Mouse (Mus musculus) cerebellum, adult 11-12 months (tissue): Measurements from ENCODE around the gene Gjb3.

Experiments
- DNase-seq: peaks from one replicate; pipeline ENCODE4 v3.0.0; 2022

The Gjb3 gene

DNA sequence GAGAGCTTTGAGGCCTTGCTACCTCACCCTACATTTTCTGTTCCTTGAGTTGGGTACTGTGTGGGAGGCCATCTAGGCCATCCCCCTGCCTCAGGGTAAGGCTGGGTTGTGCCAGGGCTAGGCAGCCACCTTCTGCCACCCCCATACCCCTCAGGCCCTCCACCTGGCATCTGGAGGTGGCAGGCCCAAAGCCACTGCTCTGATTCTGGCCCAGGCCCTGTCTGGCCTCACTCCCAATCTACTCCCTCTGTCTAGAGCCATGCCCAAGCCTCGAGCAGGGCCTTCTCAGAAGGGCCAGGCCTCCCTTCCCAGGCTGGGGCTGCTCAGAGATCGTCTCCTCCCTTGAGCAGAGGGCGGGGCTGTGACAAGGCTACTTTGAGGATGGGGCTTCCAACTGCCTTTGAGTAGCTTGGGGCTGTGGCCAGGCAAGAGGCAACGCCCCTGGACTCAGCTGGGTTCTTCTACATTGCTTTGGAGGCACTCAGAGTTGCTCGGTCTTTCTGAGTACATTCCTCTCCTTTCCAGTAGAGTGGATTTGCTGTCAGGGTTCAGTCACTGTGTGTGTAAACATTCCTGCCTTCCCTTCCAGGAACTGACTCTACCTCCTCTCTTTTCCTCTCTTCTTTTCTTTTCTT, 4.3 kb upstream of the Gjb3 start:
- no peak for DNase-seq

DNA sequence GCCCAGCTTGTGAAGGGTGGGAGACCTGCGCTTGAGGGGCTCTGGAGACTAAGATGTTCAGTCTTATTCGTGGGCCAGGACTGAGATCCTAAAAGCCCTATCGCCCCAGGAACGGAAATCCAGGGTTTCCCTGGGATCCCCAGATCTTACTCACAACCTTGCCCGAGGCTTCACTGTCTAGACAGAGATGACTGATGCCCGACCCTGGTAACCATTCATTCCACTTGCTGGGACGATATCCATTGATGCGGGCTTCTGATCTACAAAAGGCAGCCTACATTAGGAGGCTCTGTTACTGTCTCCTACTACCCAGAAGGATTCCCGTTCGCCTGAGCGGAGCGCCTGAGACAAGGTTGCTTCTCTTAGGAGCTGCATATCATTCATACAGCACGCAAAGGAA, 527 bp upstream of the Gjb3 start:
- DNase-seq = no peak

DNA sequence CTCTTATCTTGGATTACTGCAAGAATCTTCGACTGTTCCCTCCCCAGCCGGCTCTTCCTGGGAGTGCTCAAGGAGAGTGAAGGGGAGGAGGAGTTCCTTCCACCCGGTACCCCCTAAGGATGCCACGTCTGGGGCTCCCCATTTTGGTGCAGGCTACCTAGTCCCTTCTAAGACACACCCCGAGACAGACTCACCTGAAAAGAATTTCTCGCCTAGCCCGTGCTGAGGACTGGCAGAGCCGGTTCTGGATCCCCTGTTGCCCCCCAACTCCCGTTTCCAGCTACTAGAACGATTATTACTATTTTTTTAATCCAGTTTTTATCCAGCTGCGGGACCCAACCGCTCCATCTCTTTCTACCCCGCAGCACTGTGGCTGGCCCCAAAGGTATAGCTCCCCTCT, 893 bp downstream of the Gjb3 start:
- no peak for DNase-seq

DNA sequence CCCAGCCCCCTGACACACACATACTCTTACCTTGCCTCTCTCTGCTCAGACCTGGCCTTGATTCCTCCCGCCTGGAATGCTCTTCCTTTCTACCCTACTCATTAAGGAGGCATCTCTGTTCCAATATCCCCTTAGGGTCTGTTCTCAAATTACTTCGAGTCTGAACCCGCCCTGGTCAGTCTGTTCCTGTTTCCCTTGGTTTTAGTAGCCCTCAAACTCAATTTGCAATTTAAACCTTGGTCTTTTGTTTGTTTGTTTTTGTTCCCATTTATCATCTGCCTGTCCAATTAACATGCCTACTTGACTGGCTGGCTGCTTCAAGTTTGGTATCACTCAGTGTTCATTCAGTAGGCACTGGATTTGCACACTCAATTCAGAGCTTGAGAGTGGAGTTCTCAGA, 1.6 kb downstream of the Gjb3 start:
- no peak for DNase-seq

DNA sequence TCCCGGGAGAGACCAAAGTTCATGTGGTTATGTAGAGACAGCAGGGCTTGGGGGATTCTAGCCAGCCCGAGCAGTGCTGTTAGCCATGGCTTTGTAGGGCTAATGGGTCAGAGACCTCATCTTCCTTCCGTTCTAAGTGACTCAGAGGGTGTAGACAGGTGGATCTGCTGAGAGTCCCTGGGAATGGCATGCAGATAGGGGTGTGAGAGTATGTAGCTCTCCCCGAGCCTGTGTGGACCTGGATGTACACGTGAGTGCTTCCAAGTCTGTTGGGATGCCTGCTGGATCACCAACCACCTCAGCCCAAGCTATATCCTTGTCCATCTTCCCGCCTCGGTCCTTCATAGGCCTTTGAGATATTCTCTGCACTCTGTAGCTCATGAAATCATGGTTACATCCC, 2.3 kb downstream of the Gjb3 start:
- DNase-seq = no peak

DNA sequence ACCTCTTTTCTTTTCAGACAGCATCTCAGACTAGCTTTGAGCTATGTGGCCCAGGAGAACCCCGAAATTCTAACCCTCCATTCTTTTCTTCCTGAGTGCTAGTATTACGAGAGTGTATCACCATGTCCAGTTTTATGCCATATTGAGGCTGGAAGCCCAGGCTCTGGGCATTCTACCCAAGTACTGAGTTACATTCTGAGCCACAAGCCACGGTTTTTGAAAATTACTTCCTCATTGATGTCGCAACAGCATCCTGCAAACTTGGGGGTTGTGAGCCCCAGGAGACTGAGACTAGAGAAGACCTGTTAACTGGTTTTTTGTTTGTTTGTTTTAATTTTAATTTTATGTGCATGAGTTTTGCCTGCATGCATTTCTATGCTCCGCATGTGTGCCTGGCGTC, 2.9 kb downstream of the Gjb3 start:
- DNase-seq = no peak

DNA sequence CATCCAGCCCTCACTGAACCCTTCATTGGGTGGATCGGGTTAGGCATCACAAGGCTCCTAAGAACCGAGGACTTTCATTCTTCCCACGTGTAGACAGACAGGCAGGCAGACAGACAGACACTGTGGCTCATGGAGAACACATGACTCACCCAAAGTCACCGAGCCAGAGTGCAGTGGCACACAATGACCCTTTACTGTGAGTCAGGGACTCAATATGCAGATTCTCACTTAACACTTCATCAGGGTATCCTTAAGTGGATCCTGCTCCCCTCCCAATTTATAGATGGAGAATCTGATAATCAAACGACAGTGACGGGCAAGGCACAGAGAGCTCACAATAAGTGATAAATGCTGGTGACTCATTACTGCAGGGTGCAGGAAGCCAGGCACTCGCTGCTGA, 3.4 kb downstream of the Gjb3 start:
- DNase-seq = no peak

DNA sequence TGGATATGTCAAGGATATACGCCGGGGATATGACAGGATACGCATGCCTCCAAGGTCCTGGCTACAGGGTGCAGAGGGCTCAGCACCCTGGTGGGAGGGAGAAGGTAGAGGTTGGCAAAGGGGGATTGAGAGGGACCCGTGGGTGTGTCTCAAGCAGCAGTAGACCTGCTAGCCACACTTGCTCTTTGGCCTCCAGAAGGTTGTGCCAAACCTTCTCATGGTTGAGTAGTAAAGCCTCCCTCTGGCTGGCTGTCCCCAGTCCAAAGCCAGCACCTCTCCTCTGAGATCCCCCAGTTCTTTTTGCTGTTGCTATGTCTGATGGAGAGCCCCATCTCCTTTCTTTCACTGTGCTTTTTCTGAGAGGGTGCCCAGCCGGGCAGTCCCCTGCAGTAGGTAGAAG, 5.4 kb downstream of the Gjb3 start:
- DNase-seq = no peak

DNA sequence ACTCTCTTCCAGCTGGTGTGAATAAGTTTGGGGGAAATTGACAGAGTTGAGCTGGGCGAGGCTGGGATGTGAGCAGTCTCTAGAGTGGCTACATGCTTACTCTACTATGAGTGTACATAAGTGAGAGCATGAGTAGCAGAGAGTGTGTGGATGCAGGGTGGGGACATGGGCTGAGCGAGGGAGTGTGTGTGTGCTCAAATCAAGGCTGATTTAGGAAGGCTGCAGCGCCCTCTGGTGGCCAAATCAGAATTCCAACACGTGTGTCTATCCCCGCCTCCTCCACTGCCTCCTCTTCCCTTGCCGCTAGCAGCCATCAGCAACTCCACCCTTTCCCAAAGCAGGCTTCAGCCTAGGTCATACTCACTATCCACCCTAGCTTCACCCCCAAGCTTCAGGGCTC, 5.9 kb downstream of the Gjb3 start:
- DNase-seq = peak; percentile 34

DNA sequence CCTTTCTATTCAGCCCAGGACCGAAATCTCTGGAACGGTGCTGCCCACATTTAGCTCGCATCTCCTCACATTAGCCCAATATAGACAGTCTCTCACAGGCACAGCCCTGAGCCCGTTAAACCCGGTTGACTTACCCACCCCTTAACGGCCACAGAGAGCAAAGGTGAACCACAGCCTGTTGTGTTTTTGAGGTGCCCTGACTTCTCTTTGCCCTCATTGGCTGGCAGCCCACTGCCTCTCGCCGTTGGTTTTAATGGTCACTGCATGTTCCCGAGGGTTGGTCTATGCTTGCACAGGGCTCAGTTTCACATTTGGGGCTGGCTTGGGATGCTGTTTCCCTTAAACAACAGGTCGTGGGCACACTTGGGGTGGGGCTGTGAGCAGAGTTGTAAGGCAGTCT, 6.3 kb downstream of the Gjb3 start:
- DNase-seq = no peak

DNA sequence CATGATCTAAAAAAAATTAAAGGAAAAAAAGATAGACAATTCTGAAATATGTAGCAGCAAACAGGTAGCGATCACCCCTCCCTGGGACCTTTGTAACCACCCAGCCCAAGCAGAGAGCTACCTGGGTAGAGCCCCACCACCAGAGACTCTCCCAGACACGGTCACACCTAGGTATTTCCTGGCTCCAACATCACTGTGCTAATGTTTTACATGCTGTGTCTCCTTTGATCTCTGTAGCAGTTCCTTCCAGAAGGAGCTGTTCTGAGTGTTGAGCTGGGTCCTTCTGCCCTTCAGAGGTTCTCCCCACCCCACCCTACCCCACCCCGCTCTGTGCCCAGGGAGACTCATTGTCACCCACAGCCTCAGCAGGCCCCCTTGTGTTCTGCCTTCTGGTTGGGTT, 7.0 kb downstream of the Gjb3 start:
- DNase-seq = no peak

DNA sequence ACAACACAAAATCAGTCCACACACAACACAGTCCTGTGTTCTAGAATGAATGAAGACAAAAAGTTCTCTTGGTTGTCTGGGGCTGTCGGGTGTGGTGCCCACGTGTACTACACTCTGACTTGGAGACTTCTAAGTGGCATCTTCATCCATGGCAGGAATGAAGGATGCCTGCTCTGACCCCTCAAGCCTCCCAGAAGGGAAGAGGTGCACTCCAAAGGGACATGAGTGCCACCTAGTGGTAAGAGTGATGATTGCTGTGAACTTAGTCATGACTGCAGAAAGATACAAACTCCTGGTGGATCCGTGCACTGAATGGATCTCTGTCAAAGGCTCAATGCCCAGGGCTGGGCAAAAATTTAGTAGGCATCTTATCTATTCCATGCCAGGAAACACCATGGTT, 11.0 kb downstream of the Gjb3 start:
- peak; percentile 28 for DNase-seq

DNA sequence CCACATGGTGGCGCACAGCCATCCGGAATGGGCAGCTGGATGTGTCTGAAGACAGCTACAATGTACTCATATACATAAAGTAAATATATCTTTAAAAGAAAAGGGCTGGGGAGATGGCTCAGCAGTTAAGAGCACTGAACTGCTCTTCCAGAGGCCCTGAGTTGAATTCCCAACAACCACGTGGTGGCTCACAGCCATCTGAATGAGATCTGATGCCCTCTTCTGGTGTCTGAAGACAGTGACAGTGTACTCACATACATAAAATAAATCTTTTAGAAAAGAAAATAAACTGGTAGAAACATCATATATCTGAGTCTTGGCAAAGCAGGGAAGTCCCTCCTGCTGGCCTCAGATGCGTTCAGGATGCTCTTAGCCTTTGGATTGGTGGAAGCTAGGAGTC, 13.5 kb downstream of the Gjb3 start:
- no peak for DNase-seq

DNA sequence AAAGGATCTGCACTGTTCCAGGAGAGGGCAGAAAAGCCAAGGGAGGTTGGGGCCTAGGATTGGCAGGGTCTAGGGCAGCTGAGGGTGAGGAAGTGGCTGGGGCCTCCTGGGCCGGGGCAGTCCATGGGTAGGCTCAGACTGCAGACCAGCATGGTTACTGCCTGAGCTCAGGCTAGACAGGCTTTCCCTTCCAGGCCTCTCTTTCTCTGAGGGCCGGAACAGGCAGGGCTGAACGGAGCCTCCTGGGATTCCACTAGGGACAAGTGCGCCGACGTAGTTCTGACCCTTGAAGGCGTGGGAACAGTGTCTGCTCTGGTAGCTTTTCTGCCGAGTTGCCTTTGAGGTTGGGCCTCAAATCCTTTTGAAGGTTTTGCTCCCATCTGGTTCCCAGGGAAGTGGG, 14.9 kb downstream of the Gjb3 start:
- no peak for DNase-seq

DNA sequence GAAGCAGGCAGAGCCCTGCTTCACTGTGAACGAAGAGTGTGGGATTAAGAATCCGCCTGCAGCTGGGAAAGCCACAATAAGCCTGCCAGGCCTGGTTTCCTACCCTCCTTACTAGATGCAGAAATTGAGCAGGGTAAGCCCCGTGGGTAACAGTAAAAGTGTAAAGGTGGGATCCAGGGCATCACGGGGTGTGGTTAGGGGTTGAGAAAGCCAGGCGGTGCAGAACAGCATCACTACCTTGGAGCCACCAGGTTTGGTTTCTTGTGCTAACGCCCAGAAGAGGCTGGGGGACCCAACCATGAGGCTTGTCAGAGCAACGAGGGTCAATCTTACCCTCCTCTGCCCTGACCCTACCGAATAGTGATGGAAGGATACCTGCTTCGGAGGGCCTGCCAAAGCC, 16.1 kb downstream of the Gjb3 start:
- no peak for DNase-seq

DNA sequence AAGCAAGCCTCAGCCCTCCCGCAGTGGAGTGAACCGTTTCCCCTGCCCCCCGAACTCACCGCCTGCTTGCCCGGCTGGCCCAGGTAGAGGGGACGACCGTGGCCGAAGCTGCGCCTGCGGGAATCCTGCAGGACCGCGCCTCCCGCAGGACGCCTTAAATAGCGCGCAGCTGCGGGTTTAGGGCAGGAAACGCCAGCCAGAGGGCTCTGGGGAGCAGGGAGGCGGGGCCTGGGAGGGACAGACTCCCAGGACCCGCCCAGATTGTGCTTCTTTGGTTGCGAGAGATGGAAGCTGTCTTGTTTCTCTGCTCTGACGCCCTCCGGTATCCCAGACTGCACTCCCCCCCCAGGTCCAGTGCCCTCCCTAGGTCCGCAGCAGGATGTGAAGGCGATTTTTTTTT, 16.8 kb downstream of the Gjb3 start, which contains the start of gene Gja4:
Gene Gja4 (minus strand): TSS at position 179 of the 400 bp plus-strand sequence.
- peak; percentile 47 for DNase-seq

DNA sequence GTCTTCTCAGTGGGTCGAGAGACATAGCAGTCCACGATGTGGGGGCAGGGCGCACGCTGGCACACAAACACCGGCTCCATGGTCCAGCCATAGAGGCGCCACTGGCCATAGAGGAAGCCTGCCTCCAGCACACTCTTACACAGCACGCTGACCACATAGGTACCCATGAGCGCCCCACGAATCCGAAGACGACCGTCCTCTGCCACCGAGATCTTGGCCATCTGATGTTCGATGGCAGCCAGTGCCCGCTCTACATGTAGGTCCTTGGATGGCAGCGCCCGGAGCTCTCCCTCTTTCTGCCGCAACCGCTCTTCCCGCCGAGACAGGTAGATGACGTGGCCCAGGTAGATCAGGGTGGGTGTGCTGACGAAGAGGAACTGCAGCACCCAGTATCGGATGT, 18.3 kb downstream of the Gjb3 start:
- no peak for DNase-seq

DNA sequence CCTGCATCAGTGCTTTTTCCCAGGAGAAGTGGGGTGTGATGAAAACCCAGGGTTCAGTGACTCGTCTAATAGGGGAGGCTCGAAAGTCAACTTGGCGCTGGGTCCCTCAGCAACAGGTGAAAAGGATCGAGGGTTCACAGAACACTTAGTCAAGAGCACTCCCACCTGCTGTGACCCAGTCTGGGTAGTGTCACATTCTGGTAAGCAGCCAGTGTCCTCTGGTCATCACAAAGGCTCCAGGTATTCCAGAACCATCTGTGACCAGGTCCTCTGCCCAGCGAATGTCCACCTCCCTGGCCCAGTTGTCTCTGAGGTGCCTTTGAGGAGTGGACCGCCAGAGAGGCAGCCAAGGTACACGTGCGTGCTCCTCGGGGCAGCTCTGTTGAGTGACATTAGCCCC, 19.1 kb downstream of the Gjb3 start:
- DNase-seq = peak; percentile 54

DNA sequence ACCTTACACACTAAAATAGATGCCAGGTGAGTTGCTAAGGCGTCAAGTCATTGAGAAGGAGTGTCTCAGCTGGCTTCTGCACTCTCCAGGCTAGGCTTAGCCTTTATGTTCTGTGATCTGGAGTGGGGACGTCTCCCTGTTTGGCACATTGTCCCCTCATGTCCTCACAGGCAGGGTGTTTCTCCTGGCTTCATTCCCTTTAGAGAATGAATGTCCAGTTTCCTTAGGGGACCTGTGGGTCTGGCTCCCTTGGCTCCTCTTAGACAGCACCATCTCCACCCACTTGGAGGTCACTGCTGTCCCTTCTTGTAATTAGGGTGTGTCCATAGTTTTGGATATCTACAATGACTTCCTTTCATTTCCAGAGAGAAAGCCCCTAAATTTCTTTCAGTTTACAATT, 23.7 kb downstream of the Gjb3 start:
- no peak for DNase-seq

DNA sequence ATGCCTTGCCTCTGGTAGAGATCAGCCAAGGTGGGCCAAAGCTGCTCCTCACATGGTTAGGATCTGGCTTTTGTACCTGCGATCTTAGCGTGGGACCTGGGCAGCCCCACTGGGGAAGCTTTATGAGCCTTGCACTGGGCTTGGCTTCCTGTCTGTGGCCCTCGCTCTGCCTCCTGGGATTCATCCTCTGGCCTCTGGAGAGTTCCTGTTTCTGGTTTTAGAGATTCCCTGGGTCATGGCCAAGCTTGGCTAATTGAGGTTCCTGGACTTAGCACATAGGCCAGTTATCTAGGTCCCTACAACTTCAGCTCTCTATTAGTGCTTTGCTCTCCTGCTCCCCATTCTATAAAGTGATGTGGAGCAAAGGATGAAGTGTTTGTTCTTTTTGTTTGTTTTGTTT, 26.8 kb downstream of the Gjb3 start:
- DNase-seq = no peak

DNA sequence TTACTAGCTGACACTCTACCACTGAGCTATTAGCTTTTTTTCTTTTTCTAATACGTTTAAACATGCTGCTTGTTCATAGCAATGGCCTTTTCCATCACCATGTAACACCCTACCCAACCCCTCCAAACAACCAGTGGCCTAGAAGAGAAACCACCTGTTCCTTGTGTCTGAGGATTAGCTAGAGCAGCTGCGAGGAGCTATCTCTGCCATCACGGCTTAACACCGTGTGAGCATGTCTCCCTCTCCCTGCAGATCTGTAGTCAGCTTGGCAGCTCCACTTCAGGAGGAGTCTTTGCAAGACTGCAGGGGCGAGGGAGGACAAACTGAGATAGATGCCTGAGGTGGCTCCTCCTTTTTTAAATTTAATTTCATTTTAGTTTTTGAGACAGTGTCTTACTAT, 30.1 kb downstream of the Gjb3 start:
- DNase-seq = no peak

DNA sequence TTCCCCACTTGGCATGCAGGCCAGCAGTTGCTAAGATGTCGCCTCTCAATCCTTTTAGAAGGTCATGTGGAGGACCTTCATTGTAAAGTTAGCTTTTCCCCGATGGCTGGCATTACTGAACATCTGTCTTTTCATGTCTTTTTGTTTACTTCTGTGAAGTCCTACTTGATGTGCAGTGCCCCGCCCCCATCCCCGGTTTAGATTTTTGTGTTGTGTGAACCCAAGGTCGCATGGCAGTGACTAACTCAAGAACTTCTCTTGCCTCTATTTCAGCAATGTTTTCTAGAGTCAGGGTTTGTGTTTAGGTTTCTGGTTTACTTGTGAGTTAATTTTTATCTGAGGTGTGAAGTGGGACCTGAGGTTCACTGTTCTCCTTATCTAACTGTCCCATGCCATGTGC, 38.0 kb downstream of the Gjb3 start:
- DNase-seq = no peak

DNA sequence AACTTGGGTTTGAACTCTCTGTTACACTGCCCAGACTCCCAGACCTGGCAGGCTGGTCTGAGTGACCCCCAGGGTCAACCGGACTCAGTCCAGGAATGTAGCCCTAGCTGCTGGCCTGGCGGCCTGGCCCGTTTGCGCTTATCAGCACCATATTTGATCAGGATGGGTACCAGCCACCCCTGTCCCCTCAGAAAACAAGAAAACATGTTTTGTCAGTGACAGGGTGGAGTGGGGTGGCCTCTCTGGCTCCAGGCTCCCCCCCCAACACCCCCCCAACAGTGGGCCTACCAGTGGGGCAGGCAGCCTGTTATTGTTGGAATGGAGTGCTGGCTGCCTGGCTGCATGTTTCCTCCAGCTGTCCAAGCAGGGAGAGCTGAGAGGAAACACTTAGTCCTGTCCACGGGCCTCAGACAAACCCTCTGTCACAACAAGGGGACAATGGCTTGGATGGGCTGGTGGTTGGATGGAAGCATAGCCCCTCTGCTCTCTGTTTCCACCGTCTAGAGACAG, 41.5 kb downstream of the Gjb3 start:
- DNase-seq = no peak

DNA sequence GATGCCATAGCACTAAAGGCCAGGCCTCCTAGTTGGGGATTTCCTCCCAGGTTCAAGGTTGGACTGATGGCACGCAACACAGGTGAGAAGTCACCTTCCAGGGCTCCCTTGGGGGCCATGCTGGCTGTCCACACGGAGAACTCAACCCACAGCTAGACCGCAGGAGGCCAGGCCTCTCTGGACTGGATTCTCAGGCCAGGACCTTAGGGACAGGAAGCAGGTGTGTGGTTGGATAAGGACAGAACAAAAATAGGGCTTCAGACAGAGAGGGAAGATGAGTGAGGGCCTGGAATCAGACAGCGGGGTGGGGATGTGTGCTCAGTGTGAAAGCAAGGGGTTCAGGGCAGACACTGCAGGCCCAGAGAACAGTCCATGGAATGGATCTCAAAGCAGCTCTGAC, 43.7 kb downstream of the Gjb3 start:
- no peak for DNase-seq

DNA sequence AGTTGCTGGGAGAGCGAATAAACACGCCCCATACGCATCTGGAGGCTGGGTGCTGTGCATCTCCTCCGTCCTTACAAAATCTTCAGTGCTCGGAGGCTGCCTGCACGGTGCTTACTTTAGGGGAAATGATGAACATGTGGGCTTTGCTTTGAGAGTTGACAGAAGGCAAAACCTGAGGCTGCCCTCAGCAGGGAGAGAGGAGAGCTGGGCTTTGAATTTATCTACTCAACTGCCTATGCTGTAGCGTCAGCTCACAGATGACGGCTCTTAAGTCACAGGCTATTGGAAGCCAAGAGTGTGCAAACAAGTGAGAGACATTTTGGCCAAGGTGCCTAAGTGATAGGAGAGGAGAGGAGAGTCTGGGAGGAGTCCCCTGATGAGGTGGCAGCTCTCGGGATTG, 51.4 kb downstream of the Gjb3 start:
- DNase-seq = no peak
